Mouse (Mus musculus): ENCODE results near the gene Gpr4.

DNA sequence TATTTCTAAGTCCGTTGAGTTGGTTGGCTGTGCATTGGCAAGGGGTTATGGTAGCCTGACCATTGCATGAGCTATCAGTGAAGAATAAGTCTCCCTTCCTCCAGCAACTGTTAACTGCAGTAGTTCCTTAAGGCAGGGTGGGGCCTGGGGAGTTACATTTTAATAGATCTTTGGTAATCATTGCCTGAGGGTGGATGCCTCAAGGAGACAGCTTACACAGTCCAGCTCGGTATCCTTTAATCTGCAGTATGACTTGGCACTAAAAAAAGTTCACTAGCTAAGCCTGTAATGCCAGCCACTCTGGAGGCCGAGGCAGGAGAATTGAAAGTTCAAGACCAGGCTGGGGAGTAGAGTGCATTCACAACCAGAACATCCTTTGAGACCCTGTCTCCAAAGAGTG lies 19.5 kb downstream of the Gpr4 start:
- TF ChIP-seq CTCF (IDR thresholded peaks at IDR 0.05; ENCODE audit: low read depth) (no peak), EP300 (optimal IDR thresholded peaks at IDR 0.05) (no peak)

Measured in stomach, postnatal 0 days (tissue).